Mouse (Mus musculus) WW6 (cell line): ENCODE measurements around the gene D430041D05Rik.

Experiments used
- DNase-seq: peaks from one replicate; pipeline ENCODE4 v3.0.0-alpha.2; 2013; ENCODE audit warnings: low read depth, low spot score

D430041D05Rik gene

GRCm38 (mm10) chr2:104410963-104411545 is at the start of gene D430041D05Rik:
TSS of gene D430041D05Rik (minus strand) at chr2:104411013.
- DNase-seq = no peak

GRCm38 (mm10) chr2:104460021-104460420 is 49.2 kb upstream of the D430041D05Rik start:
- no peak for DNase-seq

- DNase-seq = no peak
These were observed 47.9 kb upstream of the D430041D05Rik start for GRCm38 (mm10) chr2:104458569-104459332.

GRCm38 (mm10) chr2:104457106-104457505 is 46.3 kb upstream of the D430041D05Rik start:
- no peak for DNase-seq

- DNase-seq = no peak
These were observed 39.9 kb upstream of the D430041D05Rik start for GRCm38 (mm10) chr2:104450685-104451084.

- DNase-seq = no peak
These were observed 38.4 kb upstream of the D430041D05Rik start for GRCm38 (mm10) chr2:104449191-104449590.

- DNase-seq = no peak
These were observed 37.4 kb upstream of the D430041D05Rik start for GRCm38 (mm10) chr2:104448201-104448600.

- DNase-seq = no peak
These were observed 35.2 kb upstream of the D430041D05Rik start for GRCm38 (mm10) chr2:104446016-104446415.

GRCm38 (mm10) chr2:104444776-104445175 is 34.0 kb upstream of the D430041D05Rik start:
- peak; percentile 22 for DNase-seq

- DNase-seq = no peak
These were observed 31.5 kb upstream of the D430041D05Rik start for GRCm38 (mm10) chr2:104442341-104442740.

- no peak for DNase-seq
These were observed 25.4 kb upstream of the D430041D05Rik start for GRCm38 (mm10) chr2:104436226-104436625.

- DNase-seq = no peak
These were observed 20.3 kb upstream of the D430041D05Rik start for GRCm38 (mm10) chr2:104431067-104431466.

- no peak for DNase-seq
These were observed 19.8 kb upstream of the D430041D05Rik start for GRCm38 (mm10) chr2:104430566-104430965.

- DNase-seq = no peak
These were observed 15.3 kb upstream of the D430041D05Rik start for GRCm38 (mm10) chr2:104426112-104426511.

- no peak for DNase-seq
These were observed 11.4 kb upstream of the D430041D05Rik start for GRCm38 (mm10) chr2:104422230-104422629.

GRCm38 (mm10) chr2:104420805-104421204 is 10.0 kb upstream of the D430041D05Rik start:
- DNase-seq = no peak

GRCm38 (mm10) chr2:104419999-104420398 is 9.2 kb upstream of the D430041D05Rik start:
- no peak for DNase-seq

GRCm38 (mm10) chr2:104419411-104419810 is 8.6 kb upstream of the D430041D05Rik start:
- no peak for DNase-seq

GRCm38 (mm10) chr2:104413011-104413410 is 2.2 kb upstream of the D430041D05Rik start:
- DNase-seq = no peak

- no peak for DNase-seq
These were observed 1.7 kb upstream of the D430041D05Rik start for GRCm38 (mm10) chr2:104412496-104412895.

GRCm38 (mm10) chr2:104411806-104412205 is 993 bp upstream of the D430041D05Rik start:
- DNase-seq = no peak

- DNase-seq = peak; percentile 28
These were observed 677 bp downstream of the D430041D05Rik start for GRCm38 (mm10) chr2:104409851-104410821.
